ENCODE assay signal across 7 mouse cellular contexts in the genomic region with DNA sequence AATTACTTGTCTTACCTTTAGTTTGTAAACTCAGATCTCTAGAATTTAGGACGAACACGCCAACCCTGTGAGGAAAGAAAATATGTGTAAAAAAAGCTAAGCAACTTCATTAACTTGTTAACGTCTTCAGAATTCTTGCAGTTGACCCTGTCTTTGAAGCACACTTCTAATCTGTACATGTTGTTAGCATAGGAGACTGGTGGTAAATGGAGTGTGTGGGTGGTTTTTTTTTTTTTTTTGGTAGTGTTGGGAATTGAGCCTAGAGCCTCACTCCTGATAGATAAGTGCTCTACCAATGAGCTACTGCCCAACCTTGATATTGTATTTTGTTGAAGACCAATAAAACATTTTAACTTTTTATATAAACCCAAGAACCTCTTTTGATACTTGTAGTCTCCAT. TPM values are rescaled to one million over a fixed set of nuclear protein-coding genes. Genes with fewer than 3 reads are reported as not detected.
DNase-seq lines count a peak whose midpoint lies in the region; ATAC-seq lines count a peak whose summit lies in the region.

No protein-coding gene starts in this region.

- H3K9ac ChIP-seq in forebrain, embryonic 12.5 days, result peak overlapping the region; percentile 89
- no peak overlapping the region for H3K9ac ChIP-seq in limb, embryonic 15.5 days
- H3K9ac ChIP-seq in stomach, embryonic 16.5 days (ENCODE audit: low read length), result peak overlapping the region; percentile 60

- peak overlapping the region; percentile 56 for H3K4me2 ChIP-seq in forebrain, embryonic 12.5 days
- H3K4me2 ChIP-seq in limb, embryonic 15.5 days, result peak overlapping the region; percentile 53
- peak overlapping the region; percentile 71 for H3K4me2 ChIP-seq in stomach, embryonic 16.5 days (ENCODE audit: low read depth, low read length)

- peaks cover 64% of the 10 kb centered on the region for H3K4me1 ChIP-seq in megakaryocyte, embryonic 14.5 days
- H3K4me1 ChIP-seq in forebrain, embryonic 12.5 days, result peaks cover 37% of the 10 kb centered on the region
- H3K4me1 ChIP-seq in limb, embryonic 15.5 days, result peaks cover 18% of the 10 kb centered on the region
- H3K4me1 ChIP-seq in stomach, embryonic 16.5 days (ENCODE audit: control insufficient read depth, insufficient read depth, low read length), result peaks cover 18% of the 10 kb centered on the region

- no peak overlapping the region for H3K27ac ChIP-seq in forebrain, embryonic 12.5 days
- no peak overlapping the region for H3K27ac ChIP-seq in limb, embryonic 15.5 days
- H3K27ac ChIP-seq in stomach, embryonic 16.5 days (ENCODE audit: low read length), result 0 out of 2 replicates have a peak overlapping the region, but pooled peaks have one; percentile 27

- WGBS in forebrain, embryonic 12.5 days, result 45% methylated on average over 3 of the region's 3 CpGs
- 38% methylated on average over 3 of the region's 3 CpGs for WGBS in limb, embryonic 15.5 days
- WGBS in stomach, embryonic 16.5 days, result 40% methylated on average over 3 of the region's 3 CpGs

- no peak for ATAC-seq in megakaryocyte, adult 5-6 weeks (ENCODE audit: poor library complexity, severe bottlenecking)
- ATAC-seq in forebrain, embryonic 12.5 days (ENCODE audit: low FRiP score), result no peak
- ATAC-seq in limb, embryonic 15.5 days (ENCODE audit: insufficient number of reproducible peaks, low FRiP score, low TSS enrichment, low read depth), result no peak
- ATAC-seq in stomach, embryonic 16.5 days (ENCODE audit: insufficient read depth, low FRiP score), result no peak

- H3K4me3 ChIP-seq in megakaryocyte, embryonic 14.5 days (replicated peaks), result peak overlapping the region; percentile 96
- H3K4me3 ChIP-seq in forebrain, embryonic 12.5 days (replicated peaks), result peak overlapping the region; percentile 94
- peak overlapping the region; percentile 84 for H3K4me3 ChIP-seq in limb, embryonic 15.5 days
- peak overlapping the region; percentile 86 for H3K4me3 ChIP-seq in stomach, embryonic 16.5 days (replicated peaks; ENCODE audit: low read length)

- no peak for DNase-seq in cerebellum, postnatal 14 days
- DNase-seq in kidney, postnatal 36 days, result no peak

- H3K36me3 ChIP-seq in megakaryocyte, embryonic 14.5 days (replicated peaks; ENCODE audit: low read length), result peaks cover 28% of the 10 kb centered on the region
- H3K36me3 ChIP-seq in forebrain, embryonic 12.5 days (replicated peaks), result no peaks in the 10 kb centered on the region; the same call in 1 of the 2 replicates
- H3K36me3 ChIP-seq in limb, embryonic 15.5 days, result peaks cover 2% of the 10 kb centered on the region; the same call in 1 of the 2 replicates
- no peaks in the 10 kb centered on the region for H3K36me3 ChIP-seq in stomach, embryonic 16.5 days (ENCODE audit: control insufficient read depth, insufficient read depth, low read length)

- no peaks in the 10 kb centered on the region for H3K9me3 ChIP-seq in megakaryocyte, embryonic 14.5 days
- no peaks in the 10 kb centered on the region for H3K9me3 ChIP-seq in forebrain, embryonic 12.5 days
- H3K9me3 ChIP-seq in limb, embryonic 15.5 days, result no peaks in the 10 kb centered on the region
- H3K9me3 ChIP-seq in stomach, embryonic 16.5 days (replicated peaks; ENCODE audit: control insufficient read depth, low read length), result no peaks in the 10 kb centered on the region

- H3K27me3 ChIP-seq in megakaryocyte, embryonic 14.5 days (replicated peaks), result no peaks in the 10 kb centered on the region
- H3K27me3 ChIP-seq in forebrain, embryonic 12.5 days, result no peaks in the 10 kb centered on the region
- H3K27me3 ChIP-seq in limb, embryonic 15.5 days, result no peaks in the 10 kb centered on the region
- no peaks in the 10 kb centered on the region for H3K27me3 ChIP-seq in stomach, embryonic 16.5 days (ENCODE audit: control insufficient read depth, insufficient read depth, low read length)

RNA-seq across cellular contexts. Expression of a gene that starts 2.1 kb away (rescaled TPM):
- 1.0 and 6.1 TPM in 2 replicates for polyA plus RNA-seq in megakaryocyte, embryonic 14.5 days (2012; ENCODE audit: insufficient read depth, low replicate concordance)
- 111 and 139 TPM in 2 replicates for total RNA-seq in megakaryocyte, adult 5-6 weeks (2015)
- 95.5 and 99.3 TPM in 2 replicates for total RNA-seq in megakaryocyte, adult 5-6 weeks (2017)
- 33.8 and 36.2 TPM in 2 replicates for polyA plus RNA-seq in forebrain, embryonic 12.5 days (2016; fragmentation: Nextera tagmentation; extraction: Ambion mirVana)
- polyA plus RNA-seq in limb, embryonic 15.5 days (2015; fragmentation: Nextera tagmentation; extraction: Ambion mirVana), result 17.8 and 25.9 TPM in 2 replicates
- 18.5 and 23.5 TPM in 2 replicates for polyA plus RNA-seq in stomach, embryonic 16.5 days (2015; fragmentation: Nextera tagmentation; extraction: Ambion mirVana)
